22 mouse cellular contexts compared by ENCODE assay signal in genomic region chr19:9917727-9918126, GRCm38 (mm10). TPM values are rescaled to one million over a fixed set of nuclear protein-coding genes. Genes with fewer than 3 reads are reported as not detected.
DNase-seq lines count a peak whose midpoint lies in the region; ATAC-seq and TF ChIP-seq lines count a peak whose summit lies in the region.
"Had no signal": no experiment of that assay in that cellular context is flagged by ENCODE, and none has a peak within 500 bp of the region (broad histone marks: within the 10 kb centered on the region; RNA-seq: fewer than 3 reads in every experiment).

No protein-coding gene starts in this region.

- no peak overlapping the region for H3K4me3 ChIP-seq in MEL (ENCODE audit: control insufficient read depth in 1 of 2, insufficient read depth in 1 of 2, low read depth in 2 of 2, low read length in 2 of 2)
- H3K4me3 ChIP-seq in macrophage (ENCODE audit: inconsistent target) = no peak overlapping the region
- H3K4me3 ChIP-seq in forebrain, embryonic 11.5 days (ENCODE audit: low read depth, low read length) = no peak overlapping the region
- H3K4me3 ChIP-seq: embryonic facial prominence, embryonic 12.5 days; erythroblast, embryonic 14.5 days; forebrain, embryonic 13.5 days; hindbrain, embryonic 12.5 days; left cerebral cortex, adult 2 months had no signal

- H3K36me3 ChIP-seq in MEL (ENCODE audit: control insufficient read depth in 1 of 2, insufficient read depth in 2 of 2, low read length in 2 of 2) (peaks cover 0 to 6% of the 10 kb centered on the region in 2 experiments; a peak in 2 of 4 replicates), macrophage (ENCODE audit: inconsistent target) (no peaks in the 10 kb centered on the region)
- no peaks in the 10 kb centered on the region for H3K36me3 ChIP-seq in splenic B cell, adult 2 months (ENCODE audit: control insufficient read depth, insufficient read depth, low read length, poor library complexity, severe bottlenecking)
- H3K36me3 ChIP-seq in forebrain, embryonic 11.5 days (ENCODE audit: control insufficient read depth, insufficient read depth, low read length) = no peaks in the 10 kb centered on the region
- H3K36me3 ChIP-seq: embryonic facial prominence, embryonic 12.5 days; hindbrain, embryonic 12.5 days had no signal

- H3K27me3 ChIP-seq in MEL (ENCODE audit: control insufficient read depth in 1 of 2, insufficient read depth in 2 of 2, low read length in 2 of 2) = no peaks in the 10 kb centered on the region
- no peaks in the 10 kb centered on the region for H3K27me3 ChIP-seq in splenic B cell, adult 2 months (ENCODE audit: control insufficient read depth, insufficient read depth, low read length, poor library complexity, severe bottlenecking)
- H3K27me3 ChIP-seq in forebrain, embryonic 11.5 days (ENCODE audit: control insufficient read depth, insufficient read depth, low read length) = no peaks in the 10 kb centered on the region
- H3K27me3 ChIP-seq: embryonic facial prominence, embryonic 12.5 days; forebrain, embryonic 13.5 days; hindbrain, embryonic 12.5 days; Patski had no signal

- TF ChIP-seq POLR2A in MEL (IDR thresholded peaks at IDR 0.05; ENCODE audit: control insufficient read depth in 1 of 2, insufficient read depth in 1 of 2, low read depth in 1 of 2, low read length in 2 of 2, poor library complexity in 1 of 2) = no peak

- no peak overlapping the region for H3K4me2 ChIP-seq in forebrain, embryonic 11.5 days (ENCODE audit: low read depth, low read length, severe bottlenecking)
- H3K4me2 ChIP-seq: embryonic facial prominence, embryonic 12.5 days; forebrain, embryonic 13.5 days; heart, embryonic 11.5 days; hindbrain, embryonic 12.5 days; midbrain, embryonic 11.5 days had no signal

- peak; percentile 26 for DNase-seq in lung, postnatal 25 days (ENCODE audit: low spot score)
- DNase-seq in lung, postnatal 4 days = no peak
- DNase-seq in MEL (ENCODE audit: low read depth, low spot score) = peak; percentile 81
- peak; percentile 59 for DNase-seq in splenic B cell, adult 2 months (ENCODE audit: low read depth, low spot score)
- DNase-seq in forebrain, embryonic 11.5 days (ENCODE audit: low spot score) = no peak
- DNase-seq: cerebellum, adult 11-12 months; cerebellum, postnatal 10 days; kidney, adult 18-20 months; kidney, postnatal 4 days; lung, postnatal 10 days; right cerebral cortex, postnatal 14 days; thymus, postnatal 14 days had no signal

- H3K79me2 ChIP-seq in MEL (ENCODE audit: control insufficient read depth, insufficient read depth, low read length, poor library complexity) (no peaks in the 10 kb centered on the region), macrophage (ENCODE audit: inconsistent target) (peaks cover 24% of the 10 kb centered on the region; the same call in 1 of the 2 replicates)

- peak; percentile 59 to 73; a peak in 3 of 4 replicates for TF ChIP-seq EP300 in MEL (IDR thresholded peaks at IDR 0.05; ENCODE audit: low read depth in 1 of 2, low read length in 2 of 2)

- no peak for TF ChIP-seq CTCF in MEL (IDR thresholded peaks at IDR 0.05 in 2 of 3, conservative IDR thresholded peaks at IDR 0.05 in 1 of 3; ENCODE audit: control insufficient read depth in 1 of 3, insufficient read depth in 1 of 3, low read depth in 2 of 3, low read length in 3 of 3, poor library complexity in 1 of 3, severe bottlenecking in 1 of 3)

- no peak for ATAC-seq in forebrain, embryonic 11.5 days (replicated peaks; ENCODE audit: low FRiP score)
- no peak for ATAC-seq in erythroblast, adult 5-6 weeks (replicated peaks; ENCODE audit: low FRiP score, poor library complexity, severe bottlenecking)
- ATAC-seq: forebrain, embryonic 13.5 days; Patski had no signal

- H3K27ac ChIP-seq in MEL (ENCODE audit: control insufficient read depth, low read depth, low read length) = no peak overlapping the region
- H3K27ac ChIP-seq in macrophage = peak overlapping the region; percentile 98
- no peak overlapping the region for H3K27ac ChIP-seq in forebrain, embryonic 11.5 days (ENCODE audit: low read depth, low read length)
- H3K27ac ChIP-seq: embryonic facial prominence, embryonic 12.5 days; forebrain, embryonic 13.5 days; hindbrain, embryonic 12.5 days; left cerebral cortex, adult 2 months had no signal

- H3K4me1 ChIP-seq in MEL (ENCODE audit: control insufficient read depth in 1 of 2, insufficient read depth in 2 of 2, low read length in 2 of 2) = peaks cover 0 to 2% of the 10 kb centered on the region in 2 experiments; a peak in 1 of 4 replicates
- peaks cover 3% of the 10 kb centered on the region; the same call in 1 of the 2 replicates for H3K4me1 ChIP-seq in forebrain, embryonic 11.5 days (replicated peaks; ENCODE audit: control insufficient read depth, insufficient read depth, low read length)

- no peak for TF ChIP-seq RAD21 in MEL (IDR thresholded peaks at IDR 0.05; ENCODE audit: low read depth, low read length)

- 0% methylated on average over 3 of the region's 4 CpGs for WGBS in macrophage (ENCODE audit: missing documents)
- WGBS in forebrain, embryonic 11.5 days = 77% methylated on average over 4 of the region's 4 CpGs

- H3K9ac ChIP-seq in MEL (ENCODE audit: control insufficient read depth, low read depth, low read length, poor library complexity, severe bottlenecking) = no peak overlapping the region
- no peak overlapping the region for H3K9ac ChIP-seq in forebrain, embryonic 11.5 days (ENCODE audit: low read length)
- H3K9ac ChIP-seq: embryonic facial prominence, embryonic 12.5 days; forebrain, embryonic 13.5 days; hindbrain, embryonic 12.5 days had no signal

- H3K9me3 ChIP-seq in MEL (replicated peaks; ENCODE audit: insufficient read depth, low read length) = no peaks in the 10 kb centered on the region
- no peaks in the 10 kb centered on the region for H3K9me3 ChIP-seq in forebrain, embryonic 11.5 days (ENCODE audit: control insufficient read depth, low read length)
- H3K9me3 ChIP-seq: embryonic facial prominence, embryonic 12.5 days; forebrain, embryonic 13.5 days; hindbrain, embryonic 12.5 days had no signal

TF ChIP-seq in MEL, 35 proteins besides CTCF, POLR2A, EP300 and RAD21:
- TF ChIP-seq MAFK (IDR thresholded peaks at IDR 0.05; ENCODE audit: borderline replicate concordance, low read depth, low read length) (no peak), SIN3A (IDR thresholded peaks at IDR 0.05; ENCODE audit: low read length) (peak; percentile 78), MYC (IDR thresholded peaks at IDR 0.05; ENCODE audit: low read depth, low read length) (peak; percentile 96), MXI1 (IDR thresholded peaks at IDR 0.05; ENCODE audit: low read depth, low read length) (peak; percentile 86), MAZ (IDR thresholded peaks at IDR 0.05; ENCODE audit: low read depth, low read length) (0 out of 2 replicates have a peak, but pooled peaks have one; percentile 46), NRF1 (IDR thresholded peaks at IDR 0.05; ENCODE audit: insufficient read depth, low read depth, low read length, poor library complexity, severe bottlenecking) (no peak), BHLHE40 (IDR thresholded peaks at IDR 0.05; ENCODE audit: borderline replicate concordance, low read depth, low read length) (peak; percentile 58; the same call in 1 of the 2 replicates), ZMIZ1 (IDR thresholded peaks at IDR 0.05; ENCODE audit: low read depth, low read length) (no peak), HCFC1 (IDR thresholded peaks at IDR 0.05; ENCODE audit: low read depth, low read length) (no peak), POLR2AphosphoS5 (IDR thresholded peaks at IDR 0.05; ENCODE audit: borderline replicate concordance, low read depth, low read length) (no peak), TAL1 (IDR thresholded peaks at IDR 0.05; ENCODE audit: low read length) (no peak), TBP (IDR thresholded peaks at IDR 0.05; ENCODE audit: low read depth, low read length) (0 out of 2 replicates have a peak, but pooled peaks have one; percentile 20), ELF1 (IDR thresholded peaks at IDR 0.05; ENCODE audit: low read depth, low read length) (peak; percentile 41; the same call in 1 of the 2 replicates), ETS1 (IDR thresholded peaks at IDR 0.05; ENCODE audit: low read depth, low read length) (peak; percentile 66; the same call in 1 of the 2 replicates), MEF2A (IDR thresholded peaks at IDR 0.05; ENCODE audit: extremely low read depth, insufficient replicate concordance, low read depth, low read length, poor library complexity, severe bottlenecking) (no peak), TCF12 (IDR thresholded peaks at IDR 0.05; ENCODE audit: low read depth, low read length) (no peak), JUND (IDR thresholded peaks at IDR 0.05; ENCODE audit: low read depth, low read length) (no peak), SMC3 (IDR thresholded peaks at IDR 0.05; ENCODE audit: low read depth, low read length) (peak; percentile 31), UBTF (IDR thresholded peaks at IDR 0.05; ENCODE audit: borderline replicate concordance, insufficient read depth, low read depth, low read length) (no peak), MAX (IDR thresholded peaks at IDR 0.05; ENCODE audit: low read length) (peak; percentile 90), GATA1 (IDR thresholded peaks at IDR 0.05; ENCODE audit: low read depth, low read length) (peak; percentile 76), ZC3H11A (IDR thresholded peaks at IDR 0.05; ENCODE audit: low read depth, low read length) (0 out of 2 replicates have a peak, but pooled peaks have one; percentile 21), RCOR1 (IDR thresholded peaks at IDR 0.05; ENCODE audit: low read depth, low read length) (peak; percentile 98)

RNA-seq across cellular contexts. Expression of gene Incenp, which starts 18.4 kb away (rescaled TPM):
- 91.0 and 103 TPM in 2 replicates for total RNA-seq in MEL (2012; rRNA removed)
- 100 to 1,000 TPM in 1 of 2 experiments, not detected in 1; 216 TPM for polyA plus RNA-seq in MEL (2012; ENCODE audit: insufficient read depth in 1 of 2, insufficient read length in 2 of 2, low read depth in 1 of 2, low replicate concordance in 2 of 2, missing spikeins in 1 of 2)
- 100 to 1,000 TPM in 13 of 26 experiments, 10 to 100 TPM in 13; 11.0 to 260 (median 108) TPM for total RNA-seq in macrophage (2018; cell fraction: chromatin; rRNA removed)
- total RNA-seq in macrophage (2018; cell fraction: cytosol; rRNA removed) = 10 to 100 TPM; 14.9 to 49.5 (median 37.8) TPM
- 100 to 1,000 TPM in 2 of 26 experiments, 10 to 100 TPM in 24; 19.3 to 115 (median 57.5) TPM for total RNA-seq in macrophage (2018; cell fraction: nucleus; rRNA removed)
- polyA plus RNA-seq in macrophage (2018) = 37.8 to 67.1 TPM (median 51.1 TPM) in 3 replicates
- 128 and 133 TPM in 2 replicates for polyA plus RNA-seq in forebrain, embryonic 11.5 days (2014; fragmentation: Nextera tagmentation; extraction: Ambion mirVana)
- 111 and 127 TPM in 2 replicates for total RNA-seq in erythroblast, adult 5-6 weeks (2015; ENCODE audit: low replicate concordance)
- total RNA-seq in erythroblast, adult 5-6 weeks (2017; ENCODE audit: low replicate concordance) = 137 and 289 TPM in 2 replicates

Comparison
In these comparisons a context has a peak if more than half of its experiments do, and no peak if none do; other contexts are left out.
1. DNase-seq: peak in lung, postnatal 25 days (single experiment), MEL (single experiment) and splenic B cell, adult 2 months (single experiment); none in lung, postnatal 4 days (0 of 2) and forebrain, embryonic 11.5 days (single experiment).